Mouse (Mus musculus) adrenal gland, postnatal 36 days (tissue): Measurements from ENCODE around the gene Cphx2. TPM values are rescaled to one million over a fixed set of nuclear protein-coding genes. Genes with fewer than 3 reads are reported as not detected.
"Not testable (repeated sequence)": the region's sequence is repeated elsewhere in the genome, so short reads cannot be mapped to it uniquely, and the experiment has no call there.

ENCODE experiments used
- DNase-seq, 2 experiments: peaks; one replicate each; pipeline ENCODE4 v3.0.0; 2021; ENCODE audit warnings: mixed read lengths in 1 of 2
- long read RNA-seq, 2 experiments: library from polyadenylated mRNA; stranded (forward); transcript quantifications; one replicate each; pipeline ENCODE4 v2.0.0; 2021; ENCODE audit warnings: borderline sequencing depth in 2 of 2
- total RNA-seq, 2 experiments: library from RNA; stranded (reverse); gene quantifications; 2 replicates each; pipeline ENCODE4 v1.2.3; 2021

Cphx2 gene
- total RNA-seq = not detected
- long read RNA-seq, experiment 1 = 0 reads
- long read RNA-seq, experiment 2 = 0 reads

DNA sequence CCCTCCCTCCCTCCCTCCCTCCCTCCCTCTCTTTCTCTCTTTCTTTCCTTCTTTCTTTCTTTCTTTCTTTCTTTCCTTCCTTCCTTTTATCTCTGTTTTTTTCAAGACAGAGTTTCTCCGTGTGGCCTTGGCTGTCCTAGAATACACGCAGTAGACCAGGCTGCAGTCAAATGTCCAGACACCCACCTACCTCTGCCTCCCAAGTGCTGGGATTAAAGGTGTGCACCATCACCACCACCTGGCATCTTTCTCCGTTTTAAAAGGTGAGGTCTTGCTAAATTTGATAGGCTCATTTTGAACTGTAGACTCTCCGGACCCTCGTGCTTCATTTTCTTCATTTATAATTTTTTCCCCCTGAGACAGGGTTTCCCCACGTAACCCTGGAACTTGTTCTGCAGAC is at the start of gene Cphx2:
TSS of gene Cphx2 (plus strand) at position 301 of the 400 bp plus-strand sequence.
- not testable (repeated sequence) for DNase-seq

DNA sequence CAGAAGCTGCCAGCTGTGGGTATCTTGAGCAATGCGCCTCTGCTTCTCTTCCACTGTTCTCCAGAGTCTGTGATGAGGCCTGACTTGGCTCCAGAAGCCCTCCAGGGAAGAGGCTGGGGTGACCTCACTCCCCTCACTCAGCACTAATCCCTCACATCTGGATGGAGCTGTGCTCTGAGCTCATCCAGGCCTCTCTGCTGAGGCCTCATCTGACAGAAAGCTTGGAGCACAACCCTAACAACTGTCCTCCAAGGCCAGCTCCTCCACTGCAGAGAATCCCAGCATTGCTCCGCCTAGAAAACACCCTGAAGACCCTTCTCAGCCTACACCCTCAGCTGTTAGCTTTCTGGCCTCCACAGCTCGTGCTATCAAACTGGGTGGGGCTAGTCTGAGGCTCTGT is 47.0 kb upstream of the Cphx2 start:
- DNase-seq = not testable (repeated sequence)

GRCm38 (mm10) chr14:26035439-26035838 is 45.9 kb upstream of the Cphx2 start:
- DNase-seq = not testable (repeated sequence)

DNA sequence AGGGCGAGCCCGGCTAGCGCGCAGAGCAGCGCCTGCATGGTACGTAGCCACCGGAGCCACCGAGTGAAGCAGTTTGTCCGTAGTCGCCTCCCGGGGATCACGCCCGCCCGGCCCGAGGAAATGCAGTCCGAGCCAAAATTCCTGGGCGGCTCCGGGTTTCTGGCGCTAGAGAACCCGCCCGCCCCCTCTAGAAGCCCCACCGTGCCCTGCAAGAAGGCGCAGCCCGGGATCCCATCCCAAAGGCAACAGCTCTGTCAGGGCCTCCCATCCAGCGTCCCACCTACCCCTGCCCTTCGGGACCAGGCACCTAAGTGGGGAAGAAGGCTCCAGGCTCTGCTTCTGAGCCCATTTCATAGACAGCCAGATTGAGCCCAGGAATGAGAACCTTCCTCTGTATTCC is 38.7 kb upstream of the Cphx2 start, which contains the start of gene Gm9780:
TSS of gene Gm9780 (minus strand) at position 101 of the 400 bp plus-strand sequence.
- not testable (repeated sequence) for DNase-seq

DNA sequence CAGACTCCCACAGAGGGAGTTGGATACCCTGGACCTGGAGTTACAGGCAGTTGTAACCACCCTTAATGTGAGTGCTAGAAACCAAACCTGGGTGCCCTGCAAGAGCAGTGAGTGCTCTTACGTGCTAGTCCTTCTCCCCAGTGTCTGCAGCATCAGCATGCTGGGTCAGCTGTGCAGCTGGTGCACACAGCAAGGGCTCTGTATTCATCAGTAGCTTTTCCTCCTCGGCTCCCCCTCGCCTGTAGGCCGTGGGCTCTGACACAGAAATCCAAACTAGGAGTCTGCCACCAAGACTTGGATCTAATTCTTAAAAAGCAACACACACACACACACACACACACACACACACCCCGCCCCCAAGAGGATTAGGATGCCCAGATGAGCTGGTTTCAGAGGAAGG is 36.3 kb upstream of the Cphx2 start:
- DNase-seq = not testable (repeated sequence)

GRCm38 (mm10) chr14:26047026-26047425 is 34.3 kb upstream of the Cphx2 start:
- not testable (repeated sequence) for DNase-seq

GRCm38 (mm10) chr14:26048767-26049166 is 32.5 kb upstream of the Cphx2 start:
- DNase-seq = not testable (repeated sequence)

- DNase-seq = not testable (repeated sequence)
Measured at GRCm38 (mm10) chr14:26058184-26058583, 23.1 kb upstream of the Cphx2 start.

DNA sequence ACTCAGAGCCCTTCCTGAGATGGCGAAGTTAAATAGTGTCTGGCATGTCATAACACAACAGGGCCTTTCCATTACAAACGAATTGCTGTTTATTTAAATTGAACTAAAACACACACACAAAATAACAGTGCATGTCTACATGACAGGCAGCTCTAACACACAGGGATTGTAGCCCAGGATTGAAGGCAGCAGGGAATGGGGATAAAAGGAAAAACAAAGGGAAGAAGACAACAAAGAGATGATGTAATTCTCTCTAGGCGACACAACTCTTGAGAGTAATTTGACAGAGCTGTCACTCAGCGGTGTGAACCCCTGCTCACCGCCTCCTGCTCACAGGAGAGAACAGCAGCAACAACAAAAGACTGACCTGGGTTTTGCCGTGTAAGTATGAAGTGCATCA is 22.0 kb upstream of the Cphx2 start:
- not testable (repeated sequence) for DNase-seq

GRCm38 (mm10) chr14:26066574-26067324 is 14.6 kb upstream of the Cphx2 start:
- DNase-seq = not testable (repeated sequence)

DNA sequence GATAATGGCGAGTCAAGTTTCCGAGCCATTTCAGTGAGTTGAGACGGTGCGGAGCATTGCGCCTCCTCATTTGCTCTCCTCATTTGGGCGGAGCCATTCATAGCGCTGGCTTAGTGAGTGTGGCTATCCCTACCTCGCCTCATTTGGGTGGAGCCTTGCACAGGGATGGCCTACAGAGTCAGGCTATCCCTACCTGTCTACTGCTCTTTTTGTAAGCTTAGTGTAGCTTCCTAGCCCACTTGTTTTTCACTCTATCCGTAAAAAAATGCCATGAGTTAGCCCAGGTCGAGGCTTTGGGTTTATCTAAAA is 14.0 kb upstream of the Cphx2 start, which contains the start of gene Tmem254c:
TSS of gene Tmem254c (minus strand) at position 31 of the 309 bp plus-strand sequence.
- not testable (repeated sequence) for DNase-seq

GRCm38 (mm10) chr14:26076620-26077390 is 4.5 kb upstream of the Cphx2 start:
- not testable (repeated sequence) for DNase-seq

DNA sequence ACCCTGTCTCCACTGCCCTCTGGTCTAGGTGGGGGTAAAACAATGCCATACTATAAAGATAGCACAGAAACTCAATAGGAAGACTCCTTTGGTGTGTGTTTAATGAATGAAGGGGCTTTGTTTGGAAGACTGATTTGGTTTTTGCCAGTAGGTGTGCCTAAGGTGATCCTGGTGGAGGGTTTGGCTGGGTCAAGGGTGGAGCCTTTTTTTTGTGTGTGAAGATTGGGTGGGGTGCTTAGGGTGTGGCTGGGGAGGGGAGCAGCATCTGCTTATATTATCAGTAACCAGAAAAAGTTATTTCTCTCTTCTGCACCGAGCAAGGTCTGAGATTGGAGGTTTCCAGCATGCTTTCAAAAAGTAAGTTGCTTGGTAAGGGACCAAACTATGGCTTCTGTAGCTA is 681 bp downstream of the Cphx2 start, which contains the start of gene Cphx3:
TSS of gene Cphx3 (plus strand) at position 301 of the 400 bp plus-strand sequence.
- DNase-seq = not testable (repeated sequence)

DNA sequence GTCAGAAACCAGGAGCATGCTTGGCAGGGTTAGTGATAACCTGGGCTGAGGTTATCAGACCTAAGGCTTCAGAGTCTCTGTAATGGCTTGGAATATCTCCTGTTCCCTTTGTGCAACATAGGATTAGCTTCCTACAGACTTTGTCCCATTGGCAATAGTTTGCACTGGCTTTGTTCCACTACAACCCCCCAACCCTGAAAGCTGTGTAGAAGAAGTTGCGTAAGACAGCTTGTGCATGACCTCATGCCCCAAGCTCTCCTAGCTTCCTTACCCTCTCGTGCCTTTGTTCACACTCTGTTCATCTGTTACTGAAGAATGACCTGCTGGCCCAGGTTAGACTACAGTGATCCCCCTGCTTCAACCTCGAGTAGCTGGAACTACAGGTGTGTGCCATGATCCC is 16.3 kb downstream of the Cphx2 start:
- DNase-seq = not testable (repeated sequence)

- not testable (repeated sequence) for DNase-seq
Measured at GRCm38 (mm10) chr14:26118150-26118549, 36.8 kb downstream of the Cphx2 start, which contains the start of gene Duxbl2. Duxbl2 (plus strand) TSS chr14:26118349.

- DNase-seq = not testable (repeated sequence)
Measured at GRCm38 (mm10) chr14:26118550-26119000, 37.3 kb downstream of the Cphx2 start.

DNA sequence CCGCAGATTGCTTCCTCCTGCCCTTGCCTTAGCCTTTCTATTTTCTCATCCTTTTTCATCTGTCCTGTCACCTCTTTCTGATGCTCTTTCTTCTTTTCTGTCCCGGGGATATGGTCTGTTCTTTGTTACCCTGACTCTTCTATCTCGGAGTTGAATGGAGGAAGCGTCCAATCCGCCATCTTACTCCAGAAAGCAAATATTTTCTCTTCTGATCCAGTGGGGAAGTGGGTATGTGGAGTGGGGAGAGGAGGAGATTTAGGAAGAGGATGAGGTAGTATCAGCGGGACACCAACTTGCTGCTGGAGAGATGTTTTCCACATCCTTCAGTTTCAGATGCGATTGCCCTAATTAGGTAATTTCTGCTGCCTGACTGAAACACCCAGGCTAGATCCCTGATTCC is 37.8 kb downstream of the Cphx2 start:
- not testable (repeated sequence) for DNase-seq

Other genes with a start within 250 kb of the Cphx2 start
- 10 to 100 TPM; 57.8 to 84.4 TPM for gene Anxa11, start 239.4 kb upstream of the Cphx2 start, total RNA-seq
- gene Plac9a, start 178.4 kb upstream of the Cphx2 start, total RNA-seq = 1 to 10 TPM; 1.3 to 1.4 TPM
- gene Tmem254a, start 153.8 kb upstream of the Cphx2 start, total RNA-seq = 1 to 10 TPM; 2.3 to 3.2 TPM
- gene Cphx1, start 143.2 kb upstream of the Cphx2 start, total RNA-seq = not detected
- under 1 TPM in 1 of 2 experiments, not detected in 1; 0.13 TPM for gene Duxbl1, start 102.9 kb upstream of the Cphx2 start, total RNA-seq
- 10 to 100 TPM; 14.8 to 19.4 TPM for gene Gm9780, start 38.8 kb upstream of the Cphx2 start, total RNA-seq
- gene Tmem254c, start 14.2 kb upstream of the Cphx2 start, total RNA-seq = 10 to 100 TPM; 15.9 to 25.4 TPM
- gene Cphx3, start 781 bp downstream of the Cphx2 start, total RNA-seq = not detected
- not detected for gene Duxbl2, start 36.8 kb downstream of the Cphx2 start, total RNA-seq
- 10 to 100 TPM; 38.6 to 56.2 TPM for gene Plac9b, start 101.0 kb downstream of the Cphx2 start, total RNA-seq
- gene Tmem254b, start 125.5 kb downstream of the Cphx2 start, total RNA-seq = 1 to 10 TPM; 6.2 to 9.6 TPM
- gene Duxbl3, start 176.4 kb downstream of the Cphx2 start, total RNA-seq = under 1 TPM in 1 of 2 experiments, not detected in 1; 0.43 TPM